Mouse (Mus musculus) brain, embryonic 18.5 days (tissue): Measurements from ENCODE around the gene Olfr723.
"Not testable (repeated sequence)": the region's sequence is repeated elsewhere in the genome, so short reads cannot be mapped to it uniquely, and the experiment has no call there.

ENCODE experiments used
- DNase-seq: peaks from one replicate; pipeline ENCODE4 v3.0.0-alpha.2; 2012; ENCODE audit warnings: low read depth, low spot score

Gene Olfr723

DNA sequence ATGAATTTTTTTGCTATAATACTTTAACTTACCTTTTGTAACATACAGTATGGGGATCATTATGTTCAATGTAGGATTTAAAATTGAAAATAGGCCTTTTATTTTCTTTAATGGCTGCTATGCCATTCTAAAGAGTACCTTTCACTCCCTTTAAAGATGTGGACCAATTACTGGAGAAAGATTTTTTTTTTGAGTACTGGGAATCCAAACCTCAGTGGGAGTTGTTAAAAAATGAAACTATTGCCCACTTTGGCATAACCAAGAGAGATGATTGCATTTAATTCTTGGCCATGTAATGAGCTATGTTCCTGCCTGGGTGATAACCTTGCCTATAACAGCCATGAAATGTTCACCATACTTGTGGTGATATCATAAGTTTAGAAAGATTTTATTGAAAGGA lies at the start of gene Olfr723:
Olfr723 (minus strand) TSS at position 101 of the 400 bp plus-strand sequence.
- DNase-seq, result not testable (repeated sequence)

DNA sequence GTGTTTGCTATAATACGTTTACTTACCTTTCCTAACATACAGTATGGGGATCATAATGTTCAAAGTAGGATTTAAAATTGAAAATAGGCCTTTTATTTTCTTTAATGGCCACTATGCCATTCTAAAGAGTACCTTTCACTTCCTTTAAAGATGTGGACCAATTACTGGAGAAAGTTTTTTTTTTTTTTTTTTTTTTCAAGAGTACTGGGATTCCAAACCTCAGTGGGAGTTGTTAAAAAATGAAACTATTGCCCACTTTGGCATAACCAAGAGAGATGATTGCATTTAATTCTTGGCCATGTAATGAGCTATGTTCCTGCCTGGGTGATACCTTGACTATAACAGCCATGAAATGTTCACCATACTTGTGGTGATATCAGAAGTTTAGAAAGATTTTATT lies 31.6 kb upstream of the Olfr723 start, which contains the start of gene Olfr724:
Olfr724 (minus strand) TSS at position 101 of the 400 bp plus-strand sequence.
- not testable (repeated sequence) for DNase-seq

GRCm38 (mm10) chr14:49955890-49956289 lies 24.3 kb upstream of the Olfr723 start:
- DNase-seq, result no peak

GRCm38 (mm10) chr14:49901899-49902298 lies 29.7 kb downstream of the Olfr723 start, which contains the start of gene Olfr722:
Gene Olfr722, minus strand, starts transcription at chr14:49901999.
- DNase-seq, result no peak
